Mouse (Mus musculus) limb, embryonic 10.5 days (tissue): ENCODE data around the gene Sptbn1. TPM values are rescaled to one million over a fixed set of nuclear protein-coding genes. Genes with fewer than 3 reads are reported as not detected.

Source experiments
- DNase-seq: peaks from one replicate; pipeline ENCODE4 v3.0.0-alpha.2; 2017; ENCODE audit warnings: low spot score
- H3K27ac ChIP-seq: fragments of 300-500 bp; sonication (generic); 2 replicates; pipeline ENCODE4 v1.5.1; 2016; ENCODE audit warnings: mild to moderate bottlenecking
- H3K27me3 ChIP-seq: fragments of 300-500 bp; sonication (generic); 2 replicates; pipeline ENCODE4 v1.6.1; 2016; ENCODE audit warnings: low read depth, mild to moderate bottlenecking; ENCODE audit not compliant: poor library complexity, severe bottlenecking
- H3K36me3 ChIP-seq: fragments of 300-500 bp; sonication (generic); 2 replicates; pipeline ENCODE4 v1.6.1; 2016; ENCODE audit warnings: mild to moderate bottlenecking, moderate library complexity
- H3K4me1 ChIP-seq: fragments of 300-500 bp; sonication (generic); 2 replicates; pipeline ENCODE4 v1.6.1; 2016
- H3K4me3 ChIP-seq: fragments of 300-500 bp; sonication (generic); 2 replicates; pipeline ENCODE4 v1.5.1; 2016; ENCODE audit warnings: mild to moderate bottlenecking, moderate library complexity
- H3K9me3 ChIP-seq: fragments of 300-500 bp; sonication (generic); replicated peaks from 2 replicates; pipeline ENCODE4 v1.6.1; 2016; ENCODE audit warnings: mild to moderate bottlenecking
- WGBS: fragments of 180-500 bp; shearing (Covaris S2); methylation state at CpG from one replicate; pipeline ENCODE4 v1.1.7; 2016; 5-methylcytosine and 5-hydroxymethylcytosine counted together
- polyA plus RNA-seq: library from polyadenylated mRNA; unstranded; fragments of >200 nt; fragmentation: Nextera tagmentation; extraction: Ambion mirVana; gene quantifications from 2 replicates; pipeline ENCODE4 v1.2.1, GENCODE M21; 2016

Sptbn1 gene
- polyA plus RNA-seq, 1 experiment from 2014 or later, result 64.1 TPM

DNA sequence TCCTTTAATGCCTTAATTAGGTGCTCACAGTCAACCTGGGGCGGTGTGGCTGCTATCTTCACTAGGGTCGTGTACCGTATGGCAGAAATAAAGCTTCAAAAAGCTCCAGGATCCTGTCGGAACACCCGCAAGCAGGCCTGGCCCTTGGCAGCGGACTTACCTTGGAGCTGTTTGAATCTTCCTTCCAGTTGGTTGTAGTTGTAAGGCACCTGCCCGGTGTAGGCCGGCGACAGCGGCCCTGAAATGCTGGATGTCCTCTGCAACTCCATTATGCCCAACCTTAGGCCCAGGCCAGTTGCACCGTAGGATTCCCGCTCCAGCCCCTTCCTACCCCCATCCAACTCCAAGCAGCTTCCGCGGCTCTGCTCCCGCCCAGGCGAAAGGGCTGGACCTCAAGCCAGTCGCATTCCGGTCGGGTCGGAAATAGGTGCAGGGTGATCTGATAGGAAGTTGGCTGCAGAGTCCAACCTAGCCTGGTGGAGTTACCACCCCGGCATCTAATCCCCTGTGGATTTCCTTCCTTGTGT lies 70.3 kb downstream of the Sptbn1 start:
- H3K27me3 ChIP-seq, result no peaks in the 10 kb centered on the region
- 1% methylated on average over 21 of the region's 21 CpGs for WGBS
- peak overlapping the region; percentile 67 for H3K4me3 ChIP-seq
- H3K27ac ChIP-seq, result peak overlapping the region; percentile 90
- DNase-seq, result peak; percentile 74
- no peaks in the 10 kb centered on the region for H3K9me3 ChIP-seq
- H3K4me1 ChIP-seq, result peaks cover 33% of the 10 kb centered on the region
- no peaks in the 10 kb centered on the region for H3K36me3 ChIP-seq

DNA sequence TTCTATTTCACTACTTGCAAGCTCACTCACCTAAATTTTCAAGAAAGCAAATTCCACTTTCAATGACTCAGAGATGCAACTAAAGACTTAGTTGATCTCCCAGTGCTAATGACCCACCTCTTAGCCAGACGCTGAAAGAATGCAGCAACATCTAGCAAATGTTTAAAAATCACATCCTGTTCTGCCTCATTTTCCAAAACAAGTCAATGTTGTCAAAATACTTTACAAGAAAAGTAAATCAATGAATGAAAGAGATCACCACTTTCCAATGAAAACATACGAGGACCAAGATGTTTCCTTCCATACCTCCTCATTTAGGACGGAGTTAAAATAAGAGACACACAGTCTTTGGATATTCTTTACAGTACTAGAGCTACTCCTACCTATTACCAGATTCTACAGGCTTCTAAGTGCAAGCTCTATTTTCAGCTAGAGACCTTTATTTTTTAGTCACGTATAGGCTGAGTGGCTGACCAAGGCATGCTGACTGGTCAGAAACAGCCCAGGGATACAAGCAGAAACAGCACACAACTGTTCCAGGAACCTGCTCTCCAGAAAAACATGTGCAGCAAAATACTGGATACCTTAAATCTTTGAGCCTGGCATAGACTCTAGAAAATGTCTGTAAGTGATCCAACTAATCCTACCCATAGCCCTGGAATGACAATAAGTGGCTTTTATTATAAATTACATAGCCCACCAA lies 71.5 kb downstream of the Sptbn1 start:
- H3K9me3 ChIP-seq, result no peaks in the 10 kb centered on the region
- no peak for DNase-seq
- WGBS, result 63% methylated on average over 4 of the region's 4 CpGs
- peak overlapping the region; percentile 67 for H3K4me3 ChIP-seq
- no peaks in the 10 kb centered on the region for H3K36me3 ChIP-seq
- H3K27ac ChIP-seq, result peak overlapping the region; percentile 90
- no peaks in the 10 kb centered on the region for H3K27me3 ChIP-seq
- H3K4me1 ChIP-seq, result peaks cover 33% of the 10 kb centered on the region

DNA sequence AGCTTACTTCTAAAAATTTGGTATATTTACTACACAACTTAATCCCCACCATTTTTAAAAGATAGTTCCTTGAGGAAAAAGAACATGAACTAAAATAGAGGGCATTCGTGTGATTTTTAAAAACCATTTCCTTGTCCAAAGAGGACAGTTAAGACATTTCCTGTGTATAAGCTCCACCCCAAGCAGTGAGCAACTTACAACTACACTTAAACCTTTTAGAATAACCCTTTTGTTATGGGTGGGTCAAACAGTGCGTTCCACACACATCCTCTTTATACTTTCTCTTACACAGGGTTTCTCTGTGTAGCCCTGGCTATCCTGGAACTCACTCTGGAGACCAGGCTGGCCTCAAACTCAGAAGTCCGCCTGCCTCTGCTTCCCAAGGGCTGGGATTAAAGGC lies 72.2 kb downstream of the Sptbn1 start:
- Histone ChIP-seq H3K4me1 (peaks cover 33% of the 10 kb centered on the region), H3K36me3 (no peaks in the 10 kb centered on the region), H3K27ac (no peak overlapping the region), H3K27me3 (no peaks in the 10 kb centered on the region), H3K4me3 (peak overlapping the region; percentile 67), H3K9me3 (no peaks in the 10 kb centered on the region)
- DNase-seq, result no peak
- 86% methylated on average over 3 of the region's 3 CpGs for WGBS

DNA sequence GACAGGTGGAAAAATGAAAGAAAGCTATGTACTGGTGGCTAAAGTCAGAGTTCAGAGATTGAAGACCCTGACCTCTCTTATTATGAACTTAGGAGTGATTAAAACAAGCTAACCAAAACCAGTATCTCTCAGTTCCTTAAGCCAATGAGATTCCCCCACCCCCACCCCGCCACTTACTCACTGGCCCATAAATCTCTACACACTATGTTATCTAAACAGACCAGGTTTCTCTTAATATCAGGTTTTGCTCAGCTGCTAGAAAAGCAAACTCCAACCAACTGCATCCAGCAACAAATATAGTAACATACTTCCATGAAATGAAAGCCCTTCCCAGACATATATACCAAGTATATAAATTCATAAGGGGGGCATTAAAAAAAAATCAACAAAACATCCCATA lies 73.2 kb downstream of the Sptbn1 start:
- H3K9me3 ChIP-seq, result no peaks in the 10 kb centered on the region
- H3K4me3 ChIP-seq, result no peak overlapping the region
- no peaks in the 10 kb centered on the region for H3K36me3 ChIP-seq
- WGBS, result 51% methylated on average over 1 of the region's 1 CpGs
- no peak overlapping the region for H3K27ac ChIP-seq
- DNase-seq, result no peak
- H3K27me3 ChIP-seq, result no peaks in the 10 kb centered on the region
- peaks cover 33% of the 10 kb centered on the region for H3K4me1 ChIP-seq

DNA sequence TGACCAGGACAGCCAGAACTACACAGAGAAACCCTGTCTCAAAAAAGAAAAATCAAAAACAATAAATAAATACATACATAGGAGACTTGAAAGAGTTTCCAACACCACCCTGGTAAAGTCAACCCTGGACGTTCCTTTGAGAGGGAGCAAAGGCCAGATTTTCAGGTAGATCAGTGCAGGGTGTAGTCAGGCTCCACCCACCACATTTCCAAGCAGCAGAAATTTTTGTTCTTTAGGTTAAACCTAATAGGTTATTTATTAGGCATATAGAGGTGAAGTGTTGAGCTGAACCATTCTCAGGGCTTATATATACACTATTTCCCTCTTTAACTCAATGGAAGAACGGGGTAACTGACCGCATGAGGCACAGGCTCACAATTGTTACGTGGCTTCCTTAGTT lies 77.0 kb downstream of the Sptbn1 start:
- Histone ChIP-seq H3K9me3 (no peaks in the 10 kb centered on the region), H3K36me3 (peaks cover 2% of the 10 kb centered on the region; the same call in 1 of the 2 replicates), H3K27me3 (no peaks in the 10 kb centered on the region), H3K27ac (no peak overlapping the region), H3K4me3 (no peak overlapping the region), H3K4me1 (peaks cover 9% of the 10 kb centered on the region)
- DNase-seq, result no peak
- WGBS, result 95% methylated on average over 4 of the region's 4 CpGs

DNA sequence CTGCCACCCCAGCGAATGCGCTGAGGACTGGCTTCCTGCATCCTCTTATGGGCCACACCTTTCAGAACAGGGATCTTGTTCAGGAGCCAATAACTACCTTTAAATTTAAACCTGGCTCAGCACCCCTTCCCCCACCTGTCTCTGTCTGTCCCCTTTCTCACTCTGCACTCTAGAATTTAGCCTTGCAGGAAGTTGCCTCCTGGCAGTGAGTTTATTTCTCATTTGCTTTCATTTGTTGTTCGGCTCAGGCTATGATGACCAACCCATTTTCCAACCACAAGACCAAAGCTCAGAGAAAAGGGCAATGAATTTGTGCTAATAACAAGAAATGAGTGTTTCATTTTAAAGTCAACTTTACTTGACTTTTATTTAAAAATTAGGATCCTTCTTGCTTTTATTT lies 77.9 kb downstream of the Sptbn1 start:
- no peaks in the 10 kb centered on the region for H3K9me3 ChIP-seq
- 96% methylated on average over 3 of the region's 3 CpGs for WGBS

DNA sequence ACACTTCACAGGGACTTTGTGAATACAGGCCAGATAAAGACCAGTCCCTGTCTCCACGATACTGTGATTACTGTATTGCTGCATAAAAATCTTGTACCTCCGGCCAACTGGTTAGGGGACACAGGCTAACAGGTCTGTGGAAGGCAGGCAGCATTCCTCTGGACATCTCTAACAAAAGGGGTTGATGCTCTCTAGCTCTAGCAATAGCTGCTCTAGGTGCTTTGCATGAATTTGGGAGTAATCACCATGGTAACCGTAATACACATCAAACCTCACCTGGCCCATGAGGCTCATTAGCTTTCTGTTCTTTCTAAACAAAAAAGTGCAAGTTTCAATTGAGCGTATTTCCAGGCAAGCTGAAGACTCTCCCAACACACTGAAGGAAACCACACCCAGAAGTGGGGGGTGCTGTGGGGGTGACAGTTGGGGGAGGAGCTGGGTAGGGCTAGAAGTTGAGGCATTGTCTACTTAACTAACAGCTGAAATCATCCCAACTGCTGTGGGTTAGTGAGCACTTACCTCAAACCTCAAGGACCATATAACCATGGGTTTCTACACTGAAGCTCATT lies 81.0 kb downstream of the Sptbn1 start:
- Histone ChIP-seq H3K27ac (no peak overlapping the region), H3K4me3 (no peak overlapping the region), H3K9me3 (no peaks in the 10 kb centered on the region), H3K4me1 (no peaks in the 10 kb centered on the region; the same call in 1 of the 2 replicates), H3K27me3 (no peaks in the 10 kb centered on the region), H3K36me3 (peaks cover 7% of the 10 kb centered on the region; the same call in 1 of the 2 replicates)
- DNase-seq, result no peak
- 87% methylated on average over 4 of the region's 4 CpGs for WGBS

More for the DNA sequence above, 77.9 kb downstream of the Sptbn1 start:
- peaks cover 2% of the 10 kb centered on the region; the same call in 1 of the 2 replicates for H3K36me3 ChIP-seq
- H3K27ac ChIP-seq, result no peak overlapping the region
- H3K4me3 ChIP-seq, result no peak overlapping the region
- DNase-seq, result no peak
- H3K4me1 ChIP-seq, result peaks cover 3% of the 10 kb centered on the region
- no peaks in the 10 kb centered on the region for H3K27me3 ChIP-seq

DNA sequence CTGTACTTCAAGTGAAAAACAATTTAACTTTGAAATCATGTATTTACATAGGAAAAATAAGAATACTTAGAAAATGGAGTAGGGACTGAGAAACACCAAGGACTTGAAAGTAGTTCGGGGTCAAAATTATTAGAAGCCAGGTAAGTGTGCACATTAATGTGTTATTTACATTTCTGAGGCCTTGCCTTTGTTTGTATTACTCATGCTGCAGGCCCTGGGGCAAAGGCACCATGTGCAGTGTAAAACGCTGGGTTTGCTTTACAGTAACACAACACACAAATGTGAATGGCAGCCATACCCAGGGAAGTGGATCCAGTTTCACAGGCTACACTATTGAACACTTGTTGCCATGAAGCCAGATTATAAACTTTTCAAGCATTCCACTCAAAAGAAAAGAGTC lies 83.4 kb downstream of the Sptbn1 start:
- H3K4me1 ChIP-seq, result no peaks in the 10 kb centered on the region
- WGBS, result 82% methylated on average over 2 of the region's 2 CpGs
- H3K4me3 ChIP-seq, result no peak overlapping the region
- H3K27me3 ChIP-seq, result no peaks in the 10 kb centered on the region
- peaks cover 9% of the 10 kb centered on the region; the same call in 1 of the 2 replicates for H3K36me3 ChIP-seq
- H3K27ac ChIP-seq, result no peak overlapping the region
- DNase-seq, result no peak
- H3K9me3 ChIP-seq, result no peaks in the 10 kb centered on the region

DNA sequence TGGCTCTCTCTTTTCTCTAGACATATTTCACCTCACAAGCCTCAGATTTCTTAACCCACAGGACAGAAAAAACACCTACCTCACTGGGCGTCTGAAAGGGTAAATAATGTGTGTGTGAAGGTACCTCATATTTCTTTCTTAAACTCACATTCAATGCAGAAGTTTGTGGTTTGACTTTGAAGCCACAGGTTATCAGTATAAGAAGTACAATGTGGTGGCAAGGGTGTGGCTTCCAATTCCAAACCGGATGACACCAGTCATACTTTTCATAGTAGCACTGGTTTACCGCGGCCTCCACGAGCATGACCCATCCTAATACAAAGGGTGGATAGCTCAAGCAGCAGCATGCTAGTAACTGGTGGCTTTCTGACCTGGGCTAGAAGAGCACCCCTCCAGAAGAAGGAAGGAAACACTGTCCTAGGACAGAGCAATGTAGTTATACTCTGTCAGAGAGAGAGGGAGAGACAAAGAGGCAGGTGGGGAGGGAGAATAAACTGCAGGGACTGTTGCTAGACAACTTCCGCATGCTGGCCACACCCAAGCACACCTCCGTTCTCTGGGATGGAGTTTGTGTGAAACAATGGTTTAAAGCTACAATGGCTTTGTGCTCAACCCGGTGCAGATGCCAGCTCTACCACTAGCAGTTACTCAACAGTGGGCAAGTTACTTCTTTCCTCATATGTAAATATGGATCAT lies 85.1 kb downstream of the Sptbn1 start:
- Histone ChIP-seq H3K4me1 (no peaks in the 10 kb centered on the region), H3K4me3 (no peak overlapping the region), H3K9me3 (no peaks in the 10 kb centered on the region), H3K36me3 (0 out of 2 replicates have a peak, but pooled peaks cover 7% of the 10 kb centered on the region), H3K27me3 (no peaks in the 10 kb centered on the region), H3K27ac (no peak overlapping the region)
- no peak for DNase-seq
- WGBS, result 92% methylated on average over 8 of the region's 8 CpGs

DNA sequence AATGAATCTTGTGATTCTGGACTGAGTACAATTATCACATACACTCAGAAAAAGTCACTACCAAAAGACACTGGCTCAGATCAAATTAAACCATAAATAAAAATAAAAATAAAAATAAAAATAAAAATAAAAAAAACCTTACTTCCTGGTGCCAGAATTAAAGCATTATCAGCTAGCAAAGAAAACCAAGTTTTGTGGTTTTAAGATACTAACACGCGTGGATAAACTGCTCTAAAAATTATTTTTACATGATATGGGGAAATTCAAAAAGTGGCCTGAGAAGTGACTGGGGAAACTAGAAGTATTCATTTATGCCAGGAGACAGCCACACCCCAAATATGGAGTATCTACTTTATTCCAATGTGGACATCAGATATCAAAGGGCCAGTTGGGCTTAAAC lies 89.8 kb downstream of the Sptbn1 start:
- H3K36me3 ChIP-seq, result 0 out of 2 replicates have a peak, but pooled peaks cover 6% of the 10 kb centered on the region
- no peak overlapping the region for H3K4me3 ChIP-seq
- H3K4me1 ChIP-seq, result 0 out of 2 replicates have a peak, but pooled peaks cover 7% of the 10 kb centered on the region
- no peaks in the 10 kb centered on the region for H3K9me3 ChIP-seq
- no peak for DNase-seq
- no peaks in the 10 kb centered on the region for H3K27me3 ChIP-seq
- 96% methylated on average over 2 of the region's 2 CpGs for WGBS
- no peak overlapping the region for H3K27ac ChIP-seq

DNA sequence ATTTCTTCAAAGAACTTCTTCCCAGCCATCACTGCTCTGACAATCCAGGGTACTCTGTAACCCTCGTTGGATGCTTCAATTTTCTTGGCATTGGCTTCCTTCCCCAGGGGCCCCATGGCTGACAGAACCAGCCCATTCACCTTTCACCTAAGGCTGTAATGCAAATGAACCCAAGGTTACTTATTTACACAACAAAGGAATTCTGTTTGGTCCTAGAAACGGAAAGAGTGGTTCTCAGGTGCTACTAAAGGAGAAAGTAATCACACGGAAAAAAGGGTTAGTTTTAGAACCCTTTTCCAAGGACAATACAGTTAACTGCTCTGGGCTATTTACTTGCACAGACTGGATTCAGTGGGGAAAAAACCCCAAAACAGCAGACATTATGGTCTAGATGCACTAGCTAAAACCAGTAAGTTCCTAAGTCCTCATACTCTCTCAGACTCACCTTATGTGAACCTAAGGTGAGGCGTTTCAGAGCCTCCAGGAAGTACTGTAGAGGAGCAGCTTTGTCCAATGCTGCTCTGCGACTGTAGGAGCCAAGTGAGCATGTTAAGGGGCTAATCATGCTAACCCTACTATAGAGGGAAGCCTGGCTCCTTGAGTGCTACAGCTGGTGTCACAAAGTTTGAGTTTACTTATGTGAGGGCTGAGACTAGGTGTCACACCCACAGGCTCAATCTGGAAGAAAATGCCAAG lies 90.7 kb downstream of the Sptbn1 start:
- H3K4me3 ChIP-seq, result no peak overlapping the region
- no peaks in the 10 kb centered on the region for H3K9me3 ChIP-seq
- H3K27ac ChIP-seq, result no peak overlapping the region
- 0 out of 2 replicates have a peak, but pooled peaks cover 7% of the 10 kb centered on the region for H3K4me1 ChIP-seq
- no peak for DNase-seq
- WGBS, result 34% methylated on average over 5 of the region's 5 CpGs
- 0 out of 2 replicates have a peak, but pooled peaks cover 2% of the 10 kb centered on the region for H3K36me3 ChIP-seq
- no peaks in the 10 kb centered on the region for H3K27me3 ChIP-seq

DNA sequence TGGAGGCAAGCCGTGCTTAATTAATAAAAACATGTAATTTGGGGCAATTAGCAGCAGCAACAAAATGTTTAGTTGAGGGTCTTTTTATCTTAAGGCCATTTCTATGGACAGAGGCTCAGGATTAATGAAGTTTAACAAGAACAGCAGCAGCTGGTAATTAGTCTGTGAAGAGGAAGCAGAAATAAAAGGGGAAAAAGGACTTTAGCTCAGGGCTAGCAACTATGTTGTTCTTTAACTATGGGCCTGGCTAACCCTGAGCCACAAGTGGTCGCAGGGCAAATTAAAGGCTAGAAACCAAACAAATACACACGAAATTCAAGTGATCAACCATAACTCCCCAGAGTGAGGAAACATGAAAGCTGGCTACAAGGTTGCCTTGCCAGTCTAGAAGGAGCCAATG lies 91.9 kb downstream of the Sptbn1 start:
- Histone ChIP-seq H3K9me3 (no peaks in the 10 kb centered on the region), H3K4me1 (0 out of 2 replicates have a peak, but pooled peaks cover 7% of the 10 kb centered on the region), H3K4me3 (no peak overlapping the region), H3K27ac (no peak overlapping the region), H3K27me3 (no peaks in the 10 kb centered on the region), H3K36me3 (0 out of 2 replicates have a peak, but pooled peaks cover under 1% of the 10 kb centered on the region)
- DNase-seq, result no peak
- 66% methylated on average over 3 of the region's 3 CpGs for WGBS
